Mouse (Mus musculus) gonadal fat pad, adult 2 months (tissue): Measurements from ENCODE around the gene Akna. TPM values are rescaled to one million over a fixed set of nuclear protein-coding genes. Genes with fewer than 3 reads are reported as not detected.

ENCODE experiments used
- DNase-seq: peaks from one replicate; pipeline ENCODE4 v3.0.0-alpha.2; 2012; ENCODE audit warnings: low read depth
- polyA plus RNA-seq: library from polyadenylated mRNA; depleted of rRNA; stranded (reverse); fragments of >200 nt; gene quantifications from 2 replicates; pipeline ENCODE4 v1.2.3, GENCODE M21; 2012; rRNA removed

Akna gene
- 4.0 and 5.2 TPM in 2 replicates for polyA plus RNA-seq

- DNase-seq: no peak
These were observed at the start of gene Akna for GRCm38 (mm10) chr4:63403040-63403959. Akna (minus strand) TSS chr4:63403354.

DNA sequence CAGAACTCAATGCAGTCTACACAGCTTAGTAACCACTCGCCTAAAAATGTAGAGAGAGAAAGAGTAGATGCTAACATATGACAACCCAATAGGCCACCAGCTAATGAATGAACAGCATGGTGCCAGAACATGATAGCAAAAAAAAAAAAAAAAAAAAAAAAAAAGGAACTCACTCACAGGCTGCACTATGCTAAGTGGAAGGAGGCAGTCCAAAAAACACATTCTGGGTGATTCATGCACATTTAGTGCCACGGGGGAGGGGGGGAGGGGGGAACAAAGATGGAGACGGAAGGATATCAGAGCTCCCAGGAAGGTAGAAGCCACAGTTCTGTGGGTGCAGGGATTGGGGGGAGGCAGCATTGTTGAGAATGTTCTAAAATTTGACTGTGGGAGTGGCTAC, 49.4 kb upstream of the Akna start:
- DNase-seq: no peak

DNA sequence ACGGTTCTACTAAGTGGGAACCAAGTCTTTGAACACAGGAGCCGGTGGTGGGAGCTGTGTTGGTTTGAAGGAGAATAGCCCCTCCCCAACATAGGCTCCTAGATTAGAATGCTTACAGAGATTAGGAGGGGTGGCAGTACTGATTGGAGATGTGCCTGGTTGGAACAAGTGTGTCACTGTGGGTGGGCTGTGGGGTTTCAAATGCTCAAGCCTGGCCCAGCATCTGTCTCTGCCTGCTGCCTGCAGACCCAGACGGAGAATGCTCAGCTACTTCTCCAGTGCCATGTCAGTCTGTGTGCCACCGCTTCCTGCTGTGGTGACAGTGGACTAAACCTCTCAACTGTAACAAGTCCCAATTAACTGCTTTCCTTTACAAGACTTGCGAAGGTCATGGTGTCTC, 47.4 kb upstream of the Akna start:
- DNase-seq: no peak

DNA sequence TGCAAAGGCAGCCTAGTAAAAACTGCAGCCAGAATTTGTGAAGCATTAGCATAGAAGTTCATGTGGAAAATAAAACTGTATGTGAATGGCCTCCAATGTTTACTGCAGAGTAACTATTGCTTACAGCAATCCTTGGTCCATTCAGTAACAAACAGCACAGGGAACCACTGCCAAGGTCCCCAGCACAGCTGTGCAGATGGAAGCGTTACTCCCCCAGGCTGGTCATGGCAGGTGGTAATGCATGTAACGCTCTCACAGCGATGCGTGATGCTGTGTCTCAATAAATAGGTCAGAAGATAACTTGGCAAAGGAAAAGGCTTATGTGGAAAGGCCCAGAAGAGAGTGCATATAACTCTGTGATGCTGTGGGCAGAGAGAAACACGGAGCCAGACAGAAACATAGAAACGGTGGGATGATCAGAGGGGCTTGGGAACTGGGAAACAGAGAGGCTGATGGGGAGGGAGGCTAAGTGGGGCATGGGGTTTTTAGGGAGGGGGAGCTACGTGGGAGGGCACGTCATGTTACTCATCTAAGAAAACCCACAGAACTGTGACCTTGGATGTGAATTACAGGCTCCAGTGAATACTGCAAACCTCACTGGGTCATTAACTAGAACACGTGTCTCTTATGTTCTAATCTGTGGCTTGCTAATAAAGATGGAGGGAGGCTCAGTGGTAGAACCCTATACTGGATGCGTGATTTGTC, 41.4 kb upstream of the Akna start:
- no peak for DNase-seq

- DNase-seq: no peak
These were observed 39.9 kb upstream of the Akna start for GRCm38 (mm10) chr4:63443101-63443500.

DNA sequence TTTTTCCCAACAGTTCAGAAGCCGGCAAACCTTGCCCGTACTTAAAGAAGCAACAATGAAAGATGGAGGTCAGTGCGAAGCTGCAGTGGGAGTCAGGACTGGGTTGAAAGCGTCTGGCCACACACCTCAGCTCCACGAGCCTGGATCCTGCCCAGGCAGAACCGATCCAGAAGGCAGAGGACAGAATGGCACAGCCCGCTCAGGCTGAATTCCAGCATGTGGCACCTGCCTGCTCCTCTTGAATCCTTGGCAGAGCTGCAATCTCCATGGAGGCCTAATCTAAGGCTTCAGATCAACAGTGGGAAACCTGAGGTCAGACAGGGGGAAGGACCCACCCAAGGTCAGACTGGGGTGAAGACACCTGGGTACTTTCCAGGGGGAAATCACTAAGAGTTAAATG, 38.5 kb upstream of the Akna start:
- no peak for DNase-seq

- no peak for DNase-seq
These were observed 37.1 kb upstream of the Akna start for GRCm38 (mm10) chr4:63440262-63440661.

DNA sequence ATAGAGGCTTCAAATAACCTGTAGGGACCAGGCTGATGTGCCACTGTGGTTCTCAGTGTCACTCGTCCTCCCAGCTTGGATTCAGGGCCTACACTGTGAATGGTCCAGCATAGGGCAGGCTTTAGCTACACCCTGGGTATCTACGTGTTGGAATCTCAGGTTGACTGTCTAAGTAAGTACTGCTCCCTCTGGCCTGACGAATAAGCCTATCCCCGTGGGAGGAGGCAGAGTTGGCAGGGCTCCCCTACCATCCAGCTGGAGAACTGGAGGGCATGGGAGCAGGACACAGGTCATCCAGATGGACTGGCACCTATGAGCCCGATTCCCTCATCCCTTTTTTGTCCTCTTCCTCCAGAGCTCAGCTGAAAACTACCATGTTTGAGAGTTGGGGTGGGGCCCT, 34.8 kb upstream of the Akna start:
- DNase-seq: no peak

- DNase-seq: no peak
These were observed 34.1 kb upstream of the Akna start for GRCm38 (mm10) chr4:63437119-63437815.

DNA sequence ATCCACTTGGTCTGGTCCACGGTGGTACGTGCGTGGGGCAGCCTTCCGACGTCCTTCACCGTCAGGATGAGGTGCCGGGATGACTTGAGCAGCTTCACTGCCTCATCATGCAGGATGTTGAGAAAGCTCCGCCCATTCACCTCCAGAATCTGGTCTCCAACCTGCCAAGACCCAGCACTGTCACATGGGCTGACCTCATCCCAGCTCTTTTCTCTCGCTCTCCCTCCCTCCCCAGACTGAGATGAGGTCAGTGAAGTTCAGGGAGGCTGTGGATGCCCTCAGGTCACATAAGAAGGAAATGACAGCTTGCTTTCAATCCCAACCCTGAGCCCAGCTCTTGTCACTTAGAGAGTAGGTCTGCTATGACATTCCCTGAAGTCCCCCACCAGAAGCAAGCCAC, 32.2 kb upstream of the Akna start:
- no peak for DNase-seq

- DNase-seq: no peak
These were observed 27.9 kb upstream of the Akna start for GRCm38 (mm10) chr4:63431098-63431497.

GRCm38 (mm10) chr4:63430357-63430756, 27.2 kb upstream of the Akna start:
- no peak for DNase-seq

GRCm38 (mm10) chr4:63426308-63426707, 23.2 kb upstream of the Akna start:
- no peak for DNase-seq

DNA sequence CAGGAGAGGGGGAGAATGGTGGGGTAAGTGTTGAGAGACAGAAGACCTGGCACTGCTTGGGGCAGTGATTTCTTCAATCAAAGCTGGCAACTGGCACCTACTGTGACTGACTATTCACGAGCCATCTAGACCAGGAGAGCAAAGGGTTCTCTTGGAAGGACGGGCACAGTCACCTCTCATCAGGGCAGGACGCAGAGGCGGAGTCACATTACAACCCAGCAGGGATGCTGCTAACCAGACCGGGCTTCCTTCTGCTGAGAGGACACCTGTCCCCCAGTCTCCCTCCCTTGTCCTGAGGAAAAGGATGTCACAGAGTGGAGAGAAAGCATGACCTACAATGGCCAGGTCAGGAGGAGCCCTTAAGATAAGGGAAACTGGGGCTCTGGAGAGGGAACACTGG, 20.7 kb upstream of the Akna start:
- DNase-seq: no peak

- no peak for DNase-seq
These were observed 20.1 kb upstream of the Akna start for GRCm38 (mm10) chr4:63423231-63423630.

DNA sequence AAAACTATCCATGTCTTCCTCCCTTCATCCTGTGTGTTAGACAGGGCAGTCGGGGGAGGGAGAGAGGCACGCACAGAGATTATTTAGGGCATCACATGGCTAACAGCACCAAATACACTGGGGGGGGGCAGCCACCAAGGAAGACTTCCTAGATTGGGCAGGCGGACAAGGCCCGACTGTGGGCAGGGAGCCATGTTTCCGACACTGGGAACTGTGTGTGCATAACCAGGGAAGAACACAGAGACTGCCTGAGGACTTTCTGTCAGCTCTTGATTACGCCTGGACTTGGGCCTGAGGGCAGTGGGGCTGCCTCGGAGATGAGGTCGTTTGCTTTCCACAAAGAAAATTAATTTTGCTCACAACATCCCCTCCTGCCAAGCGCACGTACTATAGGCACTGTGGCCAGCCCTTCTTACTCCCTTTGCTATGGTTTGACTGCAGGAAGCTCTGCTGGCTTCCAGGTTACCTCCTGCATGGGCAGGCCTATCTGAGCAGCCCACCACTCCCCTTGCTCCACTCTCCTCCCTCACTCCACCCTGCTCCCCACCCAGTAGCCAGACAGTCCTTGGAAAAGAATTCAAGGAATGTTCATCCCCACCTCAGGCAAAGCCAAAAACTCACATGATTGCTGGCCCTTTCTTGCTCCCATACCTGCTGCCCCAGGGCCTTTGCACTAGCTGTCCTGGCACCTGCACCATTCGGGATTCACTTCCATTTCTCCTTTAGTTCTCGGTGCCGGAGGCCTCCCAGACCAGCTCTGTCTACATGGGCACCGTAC, 17.2 kb upstream of the Akna start:
- no peak for DNase-seq

DNA sequence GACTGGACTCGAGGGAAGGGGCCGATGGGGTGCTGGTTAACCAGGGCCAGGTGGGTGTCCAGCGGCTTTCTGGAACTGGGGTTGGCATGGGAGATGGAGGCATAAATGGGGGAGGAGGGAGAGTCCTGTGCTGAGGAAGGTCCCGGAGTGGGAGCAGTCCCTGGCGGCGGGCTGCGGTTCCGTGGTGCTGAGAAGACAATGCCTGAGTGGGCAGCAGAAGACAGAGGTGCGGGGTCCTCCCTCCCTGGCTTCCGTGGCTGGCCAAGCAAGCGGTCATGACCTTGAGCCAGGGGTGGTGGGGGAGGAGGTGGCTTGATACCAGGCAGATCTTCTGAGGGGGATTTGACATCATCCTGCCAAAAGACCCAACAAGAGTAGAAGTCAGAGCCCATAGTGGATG, 15.1 kb upstream of the Akna start:
- DNase-seq: no peak

DNA sequence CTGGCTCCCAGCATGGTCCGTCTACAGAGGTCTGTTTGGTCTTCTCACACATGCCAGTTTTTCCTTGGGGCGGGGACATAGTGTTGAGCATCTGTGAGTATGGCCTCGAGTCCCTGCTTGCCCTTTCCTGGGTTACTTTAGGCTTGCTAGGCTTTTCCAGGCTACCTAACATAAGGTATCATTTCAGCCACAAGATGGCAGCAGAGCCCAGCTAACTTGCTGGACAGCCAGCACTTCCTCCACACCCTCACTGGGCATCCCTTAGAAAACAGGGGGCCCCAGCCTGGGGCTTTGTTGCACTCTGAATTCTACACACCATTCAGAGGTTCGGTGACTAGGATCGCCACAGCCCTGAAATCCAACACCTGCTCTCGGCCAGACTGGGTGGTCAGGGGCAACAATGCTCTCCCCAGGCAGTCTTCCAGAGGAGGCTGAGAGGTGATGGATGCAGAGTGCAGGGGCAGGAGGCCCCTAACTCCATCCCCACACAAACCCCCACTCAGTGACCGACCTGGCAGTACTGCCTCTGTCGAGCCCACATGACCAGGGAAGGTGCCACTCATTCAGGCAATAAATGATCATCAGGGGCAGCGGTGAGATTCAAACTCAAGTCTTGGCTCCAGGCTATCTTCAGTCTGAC, 14.3 kb upstream of the Akna start:
- no peak for DNase-seq

- no peak for DNase-seq
These were observed 11.8 kb upstream of the Akna start for GRCm38 (mm10) chr4:63414951-63415350.

DNA sequence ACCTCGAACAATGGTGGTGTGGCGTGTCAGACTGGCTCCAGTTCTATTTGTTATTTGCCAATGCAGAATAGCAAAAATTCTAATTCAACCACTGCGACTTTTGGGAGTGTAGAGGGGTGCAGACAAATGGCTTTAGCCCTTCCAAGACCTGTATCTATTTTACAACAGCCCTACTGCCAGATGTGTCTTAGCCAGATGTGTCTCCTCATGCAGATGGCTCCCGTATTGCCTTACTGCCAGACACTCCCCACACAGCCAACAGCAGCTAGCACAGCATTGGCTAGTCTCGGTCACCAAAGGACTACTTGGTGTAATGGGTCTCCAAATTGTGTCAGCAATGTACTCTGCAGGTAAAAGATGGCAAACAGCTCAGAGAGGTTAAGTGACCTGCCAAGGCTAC, 8.1 kb upstream of the Akna start:
- no peak for DNase-seq

- peak; percentile 30 for DNase-seq
These were observed 7.4 kb upstream of the Akna start for GRCm38 (mm10) chr4:63410583-63410934.
